Mouse (Mus musculus) brain, embryonic 18.5 days (tissue): ENCODE measurements around the gene Dph6.
A peak's percentile ranks its signal among the peaks of the same experiment; 100 is the strongest.
"Not testable (repeated sequence)": the region's sequence is repeated elsewhere in the genome, so short reads cannot be mapped to it uniquely, and the experiment has no call there.

Source experiments
- DNase-seq: peaks from one replicate; pipeline ENCODE4 v3.0.0-alpha.2; 2012; ENCODE audit warnings: low read depth, low spot score

Gene Dph6

DNA sequence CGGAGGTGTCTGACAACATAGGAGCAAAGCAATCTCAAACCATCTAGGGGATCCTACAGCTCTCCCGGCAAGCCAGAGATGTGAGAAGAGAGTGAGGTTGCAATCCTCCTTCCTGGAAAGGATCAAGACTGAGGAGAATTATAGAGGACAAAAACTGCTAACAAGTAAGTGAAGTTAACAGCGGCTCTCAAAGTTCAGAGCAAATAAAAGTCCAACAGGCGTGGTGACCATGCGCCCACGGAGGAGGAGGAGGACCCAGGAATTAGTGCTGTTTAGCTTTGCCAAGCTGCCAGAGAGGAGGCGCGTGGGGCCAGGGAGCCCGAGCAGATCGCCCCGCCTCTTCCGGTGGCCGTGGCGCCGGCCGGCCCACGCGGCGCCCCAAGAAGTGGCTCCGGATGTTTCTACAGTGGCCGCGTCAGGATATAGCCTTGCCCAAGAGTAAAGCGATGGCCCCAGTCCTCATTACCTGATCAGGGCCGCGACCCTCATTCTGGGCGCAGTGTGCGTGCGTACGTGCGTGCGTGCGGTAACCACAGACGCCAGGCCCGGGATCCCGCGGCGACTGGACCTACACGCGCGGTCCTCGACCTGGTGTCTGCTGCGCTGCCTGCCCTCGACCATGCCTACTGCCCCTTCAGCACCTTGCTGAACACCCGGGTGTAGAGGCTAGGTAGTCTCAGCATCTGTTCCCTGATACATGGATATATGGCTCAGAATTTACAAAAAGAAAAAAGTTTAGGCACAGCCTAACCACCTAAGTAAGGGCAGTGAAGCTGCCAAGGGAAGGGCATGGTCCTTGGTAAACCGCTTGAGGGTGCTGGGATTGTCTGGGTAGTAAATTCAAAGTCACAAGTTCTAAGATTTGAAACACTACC lies at the start of gene Dph6:
Dph6 (minus strand) TSS at position 600 of the 875 bp plus-strand sequence.
- DNase-seq: peak; percentile 72

GRCm38 (mm10) chr2:114700966-114701685 lies 46.4 kb upstream of the Dph6 start:
- no peak for DNase-seq

GRCm38 (mm10) chr2:114691607-114692006 lies 36.8 kb upstream of the Dph6 start:
- DNase-seq: no peak

DNA sequence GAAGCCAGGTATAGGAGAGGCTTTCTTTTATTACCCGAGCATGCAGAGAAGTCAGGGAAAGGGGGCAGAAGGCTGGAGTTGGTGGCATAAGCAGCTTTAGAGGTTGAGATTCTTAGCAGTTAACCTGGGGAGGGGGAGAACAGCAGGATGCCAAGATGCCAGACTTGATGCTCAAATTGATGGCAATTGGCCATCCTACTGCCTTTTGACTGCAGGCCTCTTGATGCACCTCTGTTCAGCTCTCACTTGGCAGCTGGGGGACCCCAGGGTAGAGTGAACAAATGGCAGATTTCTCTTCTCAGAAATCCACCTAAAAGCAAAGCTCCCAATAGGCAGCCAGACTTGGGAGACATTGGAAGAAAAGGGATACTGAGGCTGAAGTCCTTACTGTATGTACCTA lies 32.7 kb upstream of the Dph6 start:
- no peak for DNase-seq

DNA sequence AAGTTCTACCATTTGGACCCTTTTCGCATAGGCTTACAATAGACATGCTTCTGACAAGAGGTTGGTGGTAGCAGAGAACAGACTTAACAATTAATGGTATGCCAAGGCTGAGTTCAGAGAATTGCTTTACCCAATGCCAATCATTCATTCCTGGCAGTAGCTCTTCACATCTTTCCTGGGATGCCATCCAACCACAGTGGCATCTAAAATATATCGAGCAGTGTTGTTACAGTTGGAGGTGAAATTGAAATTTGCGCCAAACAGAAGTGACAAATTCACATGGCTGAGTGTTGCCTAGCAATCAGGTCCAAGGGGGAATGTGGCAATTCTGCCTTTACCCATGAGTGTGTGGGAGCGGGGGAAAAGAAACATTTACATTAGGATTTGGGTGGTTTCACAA lies 32.3 kb upstream of the Dph6 start:
- peak; percentile 70 for DNase-seq

DNA sequence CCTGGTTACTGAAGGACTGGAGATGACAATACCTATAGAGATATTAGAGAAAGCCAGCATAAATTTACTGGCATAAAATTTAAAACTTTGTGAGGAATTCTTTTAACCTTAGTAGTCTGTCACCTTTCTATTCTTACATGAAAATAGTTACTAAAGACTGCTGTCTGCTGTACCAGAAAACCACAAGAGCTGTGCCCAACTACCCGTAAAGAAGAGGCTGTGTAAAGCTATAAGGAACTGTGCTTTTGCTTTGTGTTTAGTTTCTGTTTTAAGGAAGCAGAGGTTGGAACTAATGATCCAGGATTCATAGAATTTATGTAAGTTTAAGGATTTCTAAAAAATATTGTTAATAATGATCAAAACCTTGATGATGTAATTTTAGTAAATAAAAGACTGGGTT lies 19.1 kb upstream of the Dph6 start:
- no peak for DNase-seq

DNA sequence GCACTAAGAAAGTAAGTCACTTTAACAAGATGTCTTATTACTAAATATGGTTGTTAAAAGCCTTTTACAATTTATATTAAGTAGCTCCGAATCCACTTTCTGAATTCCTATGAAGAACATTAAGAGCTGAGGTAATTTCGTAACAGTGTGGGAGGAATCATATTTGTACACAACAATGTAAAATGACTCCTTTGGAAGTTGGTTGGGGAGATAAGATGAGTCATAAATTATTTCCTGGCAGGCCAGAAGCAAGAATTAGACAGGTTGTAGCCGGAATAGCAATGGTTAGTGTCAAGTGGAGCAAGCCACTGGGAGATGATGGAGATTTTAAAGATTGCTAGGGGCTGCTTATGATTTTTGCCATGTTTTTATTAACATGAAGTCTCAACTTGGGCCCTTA lies 16.2 kb upstream of the Dph6 start:
- no peak for DNase-seq

DNA sequence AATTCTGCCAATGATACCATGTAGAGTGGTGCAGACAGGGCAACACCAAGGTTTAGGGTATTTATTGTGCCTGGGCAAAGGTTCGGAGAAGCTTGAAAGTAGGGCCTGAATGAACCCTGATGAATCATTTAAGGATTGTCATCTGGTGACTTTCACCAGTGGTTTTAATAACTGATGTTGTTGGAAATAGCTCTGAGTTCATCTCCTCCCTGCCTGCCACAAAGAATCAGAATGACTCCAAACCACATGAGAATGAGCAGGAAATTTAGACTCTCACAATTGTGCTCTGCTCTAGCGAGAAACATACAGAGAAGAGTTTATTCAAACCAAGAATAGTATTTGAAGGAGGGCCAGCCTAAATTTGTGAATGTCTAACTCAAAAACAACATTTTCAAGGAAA lies 4.2 kb upstream of the Dph6 start:
- no peak for DNase-seq

GRCm38 (mm10) chr2:114646240-114646639 lies 8.5 kb downstream of the Dph6 start:
- DNase-seq: no peak

DNA sequence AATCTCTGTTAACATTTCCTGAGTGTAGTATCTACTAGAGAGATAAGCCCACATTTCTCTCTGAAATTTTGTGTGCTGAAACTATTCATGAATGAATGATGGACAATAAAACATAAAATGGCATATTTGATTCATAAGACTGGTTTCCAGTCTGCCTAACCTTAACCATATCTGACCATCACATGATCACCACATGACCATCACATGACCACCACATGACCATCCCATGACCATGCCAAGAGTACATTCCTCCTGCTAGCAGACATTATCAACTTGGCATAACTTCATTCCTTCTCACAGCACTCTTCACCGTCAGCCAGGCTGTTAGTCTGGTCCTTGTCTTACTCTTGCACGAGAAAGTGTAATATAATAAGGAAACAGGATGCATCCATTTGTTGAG lies 10.9 kb downstream of the Dph6 start:
- DNase-seq: no peak

- no peak for DNase-seq
Measured at GRCm38 (mm10) chr2:114624683-114625082, 30.1 kb downstream of the Dph6 start.

GRCm38 (mm10) chr2:114622550-114622939 lies 32.2 kb downstream of the Dph6 start:
- peak; percentile 43 for DNase-seq

DNA sequence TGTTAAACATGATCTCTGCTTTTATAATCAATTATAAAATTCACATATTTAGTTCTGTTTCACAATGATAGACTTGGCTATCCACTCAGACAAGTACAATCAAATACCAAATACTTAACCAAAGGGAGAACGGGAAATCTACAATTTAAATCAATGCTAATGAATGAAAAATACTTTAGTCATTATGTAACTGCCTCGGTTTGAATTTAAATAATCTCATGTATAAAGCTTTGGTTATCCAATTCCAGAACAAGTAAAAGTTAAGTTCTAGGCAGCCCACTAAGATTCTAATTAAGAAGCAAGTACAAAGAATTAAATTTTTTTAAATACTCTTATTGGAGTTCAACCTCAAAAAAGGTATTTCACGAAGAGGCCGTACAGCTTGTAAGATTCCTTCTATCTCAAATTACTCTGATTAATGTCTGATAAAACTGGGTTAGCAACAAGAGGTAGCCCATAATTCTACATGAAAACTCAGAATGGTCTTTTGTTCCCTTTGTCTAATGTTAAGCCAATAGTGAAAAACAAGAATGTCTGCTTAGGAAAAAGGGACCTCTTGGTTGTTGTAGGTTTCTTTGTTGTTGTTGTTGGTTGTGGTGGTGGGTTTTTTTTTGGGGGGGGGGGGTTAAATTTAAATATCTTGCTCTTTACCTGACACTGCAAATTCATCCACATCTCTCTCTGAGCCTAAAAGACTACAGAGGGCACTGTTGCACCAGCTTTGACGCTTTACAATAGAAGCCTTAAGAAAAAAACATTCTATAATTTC lies 32.8 kb downstream of the Dph6 start:
- DNase-seq: peak; percentile 64

- no peak for DNase-seq
Measured at GRCm38 (mm10) chr2:114611576-114611975, 43.2 kb downstream of the Dph6 start.

DNA sequence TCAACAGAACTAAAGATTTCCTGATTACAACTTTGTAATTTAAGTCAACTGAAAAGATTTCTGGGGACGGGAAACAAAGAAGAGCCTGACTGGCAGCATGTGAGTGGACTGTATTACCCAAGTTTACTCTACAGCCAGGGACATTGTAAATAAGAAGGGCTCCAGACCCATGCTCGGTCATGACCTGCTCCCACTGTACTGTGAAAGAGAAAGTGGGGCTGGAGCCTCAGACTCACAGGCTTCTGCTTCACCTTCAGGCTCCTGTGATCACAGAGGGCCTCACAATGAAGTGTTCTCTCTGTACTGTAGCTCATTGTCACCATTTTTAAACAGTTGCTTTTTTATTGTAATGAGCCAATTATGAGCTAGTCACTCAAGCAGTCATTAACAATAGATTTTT lies 44.7 kb downstream of the Dph6 start:
- DNase-seq: no peak

GRCm38 (mm10) chr2:114605202-114605601 lies 49.6 kb downstream of the Dph6 start:
- not testable (repeated sequence) for DNase-seq

DNA sequence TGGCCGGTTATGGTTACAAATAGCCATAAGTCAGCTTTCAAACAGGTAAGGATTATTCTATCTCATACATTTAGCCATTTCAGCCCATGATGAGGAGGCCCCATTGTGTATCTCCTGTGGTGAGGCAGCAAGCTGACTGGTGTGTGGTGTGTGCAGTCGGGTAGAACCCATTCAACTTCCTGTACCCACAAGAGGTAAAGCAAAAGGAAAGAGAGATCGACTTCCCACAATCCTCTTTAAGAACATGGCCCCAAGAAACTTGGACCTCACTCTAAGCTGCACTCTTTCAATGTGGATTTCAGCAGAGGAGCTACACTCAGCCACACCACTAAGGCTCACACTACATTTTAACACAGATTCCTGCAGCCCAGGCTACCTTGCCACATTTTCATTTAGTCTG lies 53.6 kb downstream of the Dph6 start:
- no peak for DNase-seq

- no peak for DNase-seq
Measured at GRCm38 (mm10) chr2:114599793-114600192, 55.0 kb downstream of the Dph6 start.

- DNase-seq: no peak
Measured at GRCm38 (mm10) chr2:114593393-114593792, 61.4 kb downstream of the Dph6 start.

- no peak for DNase-seq
Measured at GRCm38 (mm10) chr2:114580714-114581113, 74.0 kb downstream of the Dph6 start.

DNA sequence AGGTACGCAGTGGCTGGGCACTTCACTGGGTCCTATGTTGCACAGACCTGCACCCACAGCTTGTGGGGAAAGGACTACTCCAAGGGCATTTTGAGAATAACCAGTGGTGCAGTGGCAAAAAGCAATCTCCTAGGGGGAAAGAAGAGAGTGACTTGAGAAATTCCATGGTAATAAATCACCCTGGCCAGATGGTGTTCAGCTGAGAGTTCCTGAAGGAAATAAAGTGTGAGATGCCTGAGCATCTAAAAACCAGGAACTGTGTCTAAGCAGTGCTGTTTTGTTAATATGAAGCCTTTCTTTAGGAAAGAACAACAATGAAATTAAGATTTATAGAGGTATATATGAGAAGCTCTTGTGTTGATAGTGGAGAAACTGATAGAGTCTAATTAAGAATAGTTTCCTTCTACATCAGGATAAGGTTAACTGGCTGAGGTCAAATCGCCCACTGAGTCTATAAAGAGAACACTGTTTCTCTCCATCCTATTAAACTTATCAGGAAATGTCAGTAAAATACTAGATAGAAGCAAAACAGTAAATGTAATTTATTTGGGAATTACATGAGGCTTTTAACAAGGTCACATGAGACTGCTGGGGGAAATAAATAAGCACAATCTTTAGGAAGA lies 111.7 kb downstream of the Dph6 start:
- DNase-seq: no peak

GRCm38 (mm10) chr2:114542325-114542724 lies 112.4 kb downstream of the Dph6 start:
- no peak for DNase-seq
